Mouse (Mus musculus): Measurements from ENCODE around the gene Lingo3. TPM values are rescaled to one million over a fixed set of nuclear protein-coding genes. Genes with fewer than 3 reads are reported as not detected.

The Lingo3 gene
- polyA plus RNA-seq, 1 experiment from 2014 or later: 1.7 TPM

GRCm38 (mm10) chr10:80796307-80796848 is 47.5 kb downstream of the Lingo3 start:
- Histone ChIP-seq H3K27ac (no peak overlapping the region), H3K27me3 (no peaks in the 10 kb centered on the region), H3K9me3 (no peaks in the 10 kb centered on the region), H3K36me3 (peaks cover 59% of the 10 kb centered on the region), H3K4me1 (peaks cover 18% of the 10 kb centered on the region), H3K4me3 (peak overlapping the region; percentile 92), H3K9ac (peak overlapping the region; percentile 98), H3K4me2 (replicated peaks) (peak overlapping the region; percentile 58)
- ATAC-seq (ENCODE audit: insufficient number of reproducible peaks, insufficient read depth, low FRiP score, low TSS enrichment): no peak
- WGBS: 88% methylated on average over 9 of the region's 9 CpGs

- Histone ChIP-seq H3K4me3 (no peak overlapping the region), H3K4me2 (replicated peaks) (no peak overlapping the region), H3K27me3 (no peaks in the 10 kb centered on the region), H3K9me3 (no peaks in the 10 kb centered on the region), H3K27ac (no peak overlapping the region), H3K9ac (no peak overlapping the region), H3K36me3 (peaks cover 66% of the 10 kb centered on the region), H3K4me1 (peaks cover 13% of the 10 kb centered on the region)
- no peak for ATAC-seq (ENCODE audit: insufficient number of reproducible peaks, insufficient read depth, low FRiP score, low TSS enrichment)
- 84% methylated on average over 8 of the region's 8 CpGs for WGBS
Observed at GRCm38 (mm10) chr10:80794750-80795149, 49.1 kb downstream of the Lingo3 start.

GRCm38 (mm10) chr10:80793803-80794202 is 50.0 kb downstream of the Lingo3 start:
- Histone ChIP-seq H3K4me2 (replicated peaks) (no peak overlapping the region), H3K4me1 (peaks cover 9% of the 10 kb centered on the region), H3K4me3 (no peak overlapping the region), H3K27me3 (no peaks in the 10 kb centered on the region), H3K9me3 (no peaks in the 10 kb centered on the region), H3K27ac (no peak overlapping the region), H3K9ac (no peak overlapping the region), H3K36me3 (peaks cover 74% of the 10 kb centered on the region)
- WGBS: 95% methylated on average over 4 of the region's 4 CpGs
- no peak for ATAC-seq (ENCODE audit: insufficient number of reproducible peaks, insufficient read depth, low FRiP score, low TSS enrichment)

GRCm38 (mm10) chr10:80793033-80793784 is 50.6 kb downstream of the Lingo3 start:
- Histone ChIP-seq H3K27me3 (no peaks in the 10 kb centered on the region), H3K27ac (no peak overlapping the region), H3K4me2 (replicated peaks) (no peak overlapping the region), H3K36me3 (peaks cover 80% of the 10 kb centered on the region), H3K4me3 (no peak overlapping the region), H3K4me1 (peaks cover 9% of the 10 kb centered on the region), H3K9ac (no peak overlapping the region), H3K9me3 (no peaks in the 10 kb centered on the region)
- ATAC-seq (ENCODE audit: insufficient number of reproducible peaks, insufficient read depth, low FRiP score, low TSS enrichment): no peak
- WGBS: 86% methylated on average over 13 of the region's 13 CpGs

GRCm38 (mm10) chr10:80792175-80793032 is 51.4 kb downstream of the Lingo3 start:
- Histone ChIP-seq H3K9ac (no peak overlapping the region), H3K4me3 (no peak overlapping the region), H3K4me2 (replicated peaks) (no peak overlapping the region), H3K27me3 (no peaks in the 10 kb centered on the region), H3K9me3 (no peaks in the 10 kb centered on the region), H3K27ac (no peak overlapping the region), H3K36me3 (peaks cover 88% of the 10 kb centered on the region), H3K4me1 (peaks cover 9% of the 10 kb centered on the region)
- ATAC-seq (ENCODE audit: insufficient number of reproducible peaks, insufficient read depth, low FRiP score, low TSS enrichment): no peak
- 74% methylated on average over 41 of the region's 41 CpGs for WGBS

GRCm38 (mm10) chr10:80791476-80792174 is 52.2 kb downstream of the Lingo3 start:
- ATAC-seq (ENCODE audit: insufficient number of reproducible peaks, insufficient read depth, low FRiP score, low TSS enrichment): no peak
- WGBS: 81% methylated on average over 33 of the region's 33 CpGs

GRCm38 (mm10) chr10:80790761-80791404 is 53.0 kb downstream of the Lingo3 start:
- Histone ChIP-seq H3K27me3 (no peaks in the 10 kb centered on the region), H3K36me3 (peaks cover 96% of the 10 kb centered on the region), H3K4me2 (replicated peaks) (no peak overlapping the region), H3K4me3 (no peak overlapping the region), H3K9me3 (no peaks in the 10 kb centered on the region), H3K9ac (no peak overlapping the region), H3K4me1 (no peaks in the 10 kb centered on the region), H3K27ac (no peak overlapping the region)
- no peak for ATAC-seq (ENCODE audit: insufficient number of reproducible peaks, insufficient read depth, low FRiP score, low TSS enrichment)
- WGBS: 83% methylated on average over 19 of the region's 19 CpGs

More at GRCm38 (mm10) chr10:80791476-80792174, 52.2 kb downstream of the Lingo3 start:
- H3K4me2 ChIP-seq (replicated peaks): no peak overlapping the region
- H3K36me3 ChIP-seq: peaks cover 96% of the 10 kb centered on the region
- H3K4me1 ChIP-seq: peaks cover 4% of the 10 kb centered on the region
- no peaks in the 10 kb centered on the region for H3K27me3 ChIP-seq
- no peak overlapping the region for H3K27ac ChIP-seq
- no peak overlapping the region for H3K4me3 ChIP-seq
- H3K9ac ChIP-seq: no peak overlapping the region
- no peaks in the 10 kb centered on the region for H3K9me3 ChIP-seq

- 78% methylated on average over 2 of the region's 2 CpGs for WGBS
- H3K9me3 ChIP-seq: no peaks in the 10 kb centered on the region
- H3K4me1 ChIP-seq: no peaks in the 10 kb centered on the region
- peaks cover 98% of the 10 kb centered on the region for H3K36me3 ChIP-seq
- H3K27ac ChIP-seq: no peak overlapping the region
- no peak overlapping the region for H3K9ac ChIP-seq
- H3K4me2 ChIP-seq (replicated peaks): no peak overlapping the region
- no peaks in the 10 kb centered on the region for H3K27me3 ChIP-seq
- ATAC-seq (ENCODE audit: insufficient number of reproducible peaks, insufficient read depth, low FRiP score, low TSS enrichment): no peak
- no peak overlapping the region for H3K4me3 ChIP-seq
Observed at GRCm38 (mm10) chr10:80787517-80787916, 56.3 kb downstream of the Lingo3 start.

GRCm38 (mm10) chr10:80785963-80786362 is 57.9 kb downstream of the Lingo3 start:
- H3K9ac ChIP-seq: no peak overlapping the region
- no peaks in the 10 kb centered on the region for H3K27me3 ChIP-seq
- H3K4me1 ChIP-seq: no peaks in the 10 kb centered on the region
- peaks cover 96% of the 10 kb centered on the region for H3K36me3 ChIP-seq
- no peak for ATAC-seq (ENCODE audit: insufficient number of reproducible peaks, insufficient read depth, low FRiP score, low TSS enrichment)
- 97% methylated on average over 11 of the region's 11 CpGs for WGBS
- no peak overlapping the region for H3K27ac ChIP-seq
- H3K9me3 ChIP-seq: no peaks in the 10 kb centered on the region
- no peak overlapping the region for H3K4me2 ChIP-seq (replicated peaks)
- no peak overlapping the region for H3K4me3 ChIP-seq

GRCm38 (mm10) chr10:80784871-80785270 is 59.0 kb downstream of the Lingo3 start:
- no peak for ATAC-seq (ENCODE audit: insufficient number of reproducible peaks, insufficient read depth, low FRiP score, low TSS enrichment)
- no peak overlapping the region for H3K9ac ChIP-seq
- WGBS: 89% methylated on average over 12 of the region's 12 CpGs

GRCm38 (mm10) chr10:80784302-80784701 is 59.5 kb downstream of the Lingo3 start:
- no peaks in the 10 kb centered on the region for H3K27me3 ChIP-seq
- H3K4me2 ChIP-seq (replicated peaks): no peak overlapping the region
- H3K9me3 ChIP-seq: no peaks in the 10 kb centered on the region
- no peak for ATAC-seq (ENCODE audit: insufficient number of reproducible peaks, insufficient read depth, low FRiP score, low TSS enrichment)
- H3K27ac ChIP-seq: no peak overlapping the region
- no peaks in the 10 kb centered on the region for H3K4me1 ChIP-seq
- WGBS: 92% methylated on average over 2 of the region's 2 CpGs
- H3K36me3 ChIP-seq: peaks cover 96% of the 10 kb centered on the region
- H3K4me3 ChIP-seq: no peak overlapping the region
- H3K9ac ChIP-seq: no peak overlapping the region

More at GRCm38 (mm10) chr10:80784871-80785270, 59.0 kb downstream of the Lingo3 start:
- Histone ChIP-seq H3K4me3 (no peak overlapping the region), H3K27me3 (no peaks in the 10 kb centered on the region), H3K4me2 (replicated peaks) (no peak overlapping the region), H3K4me1 (no peaks in the 10 kb centered on the region), H3K36me3 (peaks cover 94% of the 10 kb centered on the region), H3K27ac (no peak overlapping the region), H3K9me3 (no peaks in the 10 kb centered on the region)

All from embryonic facial prominence, embryonic 12.5 days (tissue).